Mouse (Mus musculus): Measurements from ENCODE around the gene Csmd2.

DNA sequence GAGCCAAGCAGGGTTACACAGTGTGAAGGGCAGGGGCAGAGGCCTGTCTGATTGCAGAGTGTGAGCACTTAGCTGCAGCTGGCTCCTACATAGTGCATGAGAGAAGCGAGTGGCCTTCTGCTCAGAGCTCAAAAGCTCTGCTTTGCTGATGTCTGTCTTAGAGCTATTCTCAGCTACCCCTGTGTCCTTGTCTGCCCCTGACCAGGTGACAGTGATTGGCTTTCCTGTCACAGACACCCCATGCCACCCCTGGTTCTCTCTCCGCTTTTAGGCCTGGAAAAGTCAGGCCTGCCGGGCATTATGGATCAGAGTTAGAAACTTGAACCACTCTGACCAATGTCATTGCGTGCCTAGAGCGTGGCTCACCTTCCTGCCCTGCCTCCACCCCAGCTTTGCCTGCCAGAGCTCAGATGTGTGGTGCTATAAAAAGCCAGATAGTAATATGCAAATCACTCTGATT, 99.5 kb downstream of the Csmd2 start:
- TF ChIP-seq CTCF (IDR thresholded peaks at IDR 0.05; ENCODE audit: borderline replicate concordance, insufficient read depth, low read depth, low read length) = no peak
- TF ChIP-seq POLR2A (IDR thresholded peaks at IDR 0.05; ENCODE audit: borderline replicate concordance, insufficient read depth, low read length) = no peak
